Mouse (Mus musculus) ES-CJ7 (cell line): ENCODE measurements at regions not wholly inside any gene's neighbourhood (a gene's known extent, or its start where the extent isn't known, plus 50 kb on each side); places are given as distances from the start of the nearest gene placed in this dataset.
A peak's percentile ranks its signal among the peaks of the same experiment; 100 is the strongest.

Experiments used
- DNase-seq: peaks from one replicate; pipeline ENCODE4 v3.0.0; 2011; ENCODE audit warnings: low read depth, low spot score

DNA sequence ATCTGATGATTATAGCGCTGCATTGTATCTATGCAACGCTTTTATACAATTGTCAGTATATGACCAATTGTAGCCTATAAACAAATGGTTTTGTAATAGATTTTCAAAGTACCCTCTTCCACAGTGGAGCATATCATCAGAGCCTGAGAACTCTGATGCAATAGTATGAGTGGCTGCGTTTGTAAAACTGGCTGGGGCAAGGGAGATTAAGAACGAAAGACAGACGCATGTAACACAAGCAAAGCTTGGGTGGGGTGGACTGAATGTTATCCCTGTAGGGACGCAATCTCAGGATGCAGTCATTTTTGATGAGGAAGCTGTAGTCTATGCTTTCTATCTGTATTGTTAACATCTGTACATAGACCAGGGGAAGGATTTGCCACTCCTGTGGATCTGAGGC is 246.9 kb upstream of the Fggy start:
- no peak for DNase-seq

DNA sequence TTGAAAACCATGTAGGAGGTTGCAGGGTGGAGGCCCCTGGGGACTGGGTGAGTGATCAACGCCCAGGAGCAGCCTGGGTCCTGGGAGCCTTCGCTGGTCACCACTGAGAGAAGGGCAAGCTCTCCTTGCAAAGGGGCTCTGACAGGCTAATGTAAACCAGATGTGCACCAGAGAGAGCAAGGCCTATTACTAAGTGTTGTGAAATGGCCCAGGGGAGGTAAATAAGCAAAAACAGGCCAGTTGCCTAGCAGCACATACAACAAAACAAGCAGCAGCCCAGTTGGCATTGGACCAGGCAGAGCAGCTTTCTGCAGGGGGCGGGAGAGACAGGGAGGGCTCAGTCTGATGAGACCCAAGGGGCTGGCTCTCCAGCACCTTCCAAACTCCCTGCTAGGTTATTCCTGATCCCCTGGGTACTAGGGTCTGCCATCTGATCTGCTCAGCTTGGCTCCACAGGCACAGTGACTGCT is 239.5 kb upstream of the Fggy start:
- no peak for DNase-seq

DNA sequence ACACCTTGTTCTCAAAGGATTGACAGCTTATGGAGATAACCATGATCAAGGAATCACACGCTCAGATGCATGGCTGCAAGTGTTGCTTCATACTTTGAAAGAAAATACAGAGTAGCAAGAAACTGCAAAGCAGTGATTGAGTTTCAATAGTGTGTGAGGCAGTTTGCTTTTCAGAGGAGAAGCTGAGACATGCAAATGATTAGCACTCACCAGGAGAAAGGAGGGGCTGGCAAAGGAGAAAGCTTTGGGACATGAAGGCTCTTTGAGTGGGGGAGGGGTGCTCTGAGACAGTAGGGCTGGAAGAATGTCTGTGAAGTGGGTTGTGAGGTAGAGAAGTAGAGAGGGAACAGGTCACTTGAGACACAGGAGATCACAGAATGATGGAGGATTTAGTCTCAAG is 238.7 kb upstream of the Fggy start:
- peak; percentile 11 for DNase-seq

DNA sequence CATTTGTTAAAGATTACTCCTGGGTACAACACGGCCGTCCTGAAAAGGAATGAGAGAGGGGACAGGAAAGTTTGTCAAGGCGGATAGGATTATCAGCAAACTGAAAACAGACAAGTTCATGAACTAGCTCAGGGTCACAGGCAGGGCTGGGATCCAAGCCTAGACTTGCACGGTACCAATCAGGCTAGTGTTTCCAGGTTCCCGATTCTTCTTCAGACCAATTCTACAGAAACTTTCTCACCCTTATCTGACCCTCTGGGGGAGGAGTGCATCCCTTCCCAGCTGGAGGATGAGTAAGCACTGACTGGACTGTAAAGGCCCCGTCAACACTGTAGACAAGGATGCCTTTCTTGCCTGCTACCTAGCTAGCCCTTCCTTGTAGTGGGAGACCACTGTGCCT is 238.3 kb upstream of the Fggy start:
- no peak for DNase-seq

DNA sequence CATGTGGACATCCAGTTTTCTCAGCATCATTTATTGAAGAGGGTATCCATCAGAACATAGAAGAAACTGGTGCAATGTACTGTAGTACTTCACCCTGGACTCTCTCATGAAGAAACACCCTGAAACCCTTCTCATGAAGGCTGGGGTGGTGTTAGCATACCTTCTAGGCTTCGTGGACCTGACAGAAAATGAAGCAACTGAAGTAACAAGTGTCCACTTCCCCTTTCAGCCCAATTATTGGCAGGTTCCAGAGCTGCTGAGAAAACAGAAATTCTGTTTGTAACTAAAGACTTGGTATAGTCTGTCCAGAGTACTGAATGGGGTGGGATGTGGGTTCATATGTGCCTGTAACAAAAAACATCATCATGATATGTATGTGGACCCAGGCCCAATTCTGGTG is 231.4 kb upstream of the Fggy start:
- DNase-seq: no peak

DNA sequence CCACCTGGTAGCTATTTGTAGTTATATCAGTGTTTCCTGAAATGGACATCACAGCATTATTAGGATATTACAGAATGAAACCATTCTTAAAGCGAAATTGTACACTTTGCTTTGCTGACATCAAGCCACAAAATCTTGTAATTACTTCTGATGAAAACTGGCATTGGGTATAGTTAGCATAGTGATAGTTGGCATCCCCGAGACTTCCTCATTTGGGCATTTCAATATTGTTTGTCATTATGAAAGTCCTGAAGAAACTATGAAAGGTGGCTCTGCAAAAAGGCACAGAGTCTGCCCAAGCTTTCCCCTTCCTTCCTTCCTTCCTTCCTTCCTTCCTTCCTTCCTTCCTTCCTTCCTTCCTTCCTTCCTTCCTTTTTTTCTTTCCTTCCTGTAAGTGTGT is 217.5 kb upstream of the Fggy start:
- no peak for DNase-seq

DNA sequence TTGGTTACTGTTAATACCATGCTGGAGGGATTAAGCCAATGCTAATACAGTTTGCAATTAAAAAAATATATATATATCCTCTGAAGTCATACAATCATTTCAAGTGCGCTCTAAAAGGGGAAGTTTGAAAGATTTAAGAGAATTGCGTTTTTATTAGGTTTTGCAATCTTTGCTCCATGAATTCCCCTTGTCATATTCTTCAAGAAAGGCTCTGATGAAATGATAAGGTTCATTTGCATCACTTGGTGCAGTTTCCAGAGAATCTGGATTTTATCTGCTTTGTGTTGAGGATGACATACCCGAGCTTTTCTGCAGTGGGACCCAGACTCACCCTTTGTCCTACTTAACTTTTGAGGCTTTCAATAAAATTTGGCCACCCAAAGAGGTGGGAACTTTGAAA is 216.4 kb upstream of the Fggy start:
- DNase-seq: no peak

DNA sequence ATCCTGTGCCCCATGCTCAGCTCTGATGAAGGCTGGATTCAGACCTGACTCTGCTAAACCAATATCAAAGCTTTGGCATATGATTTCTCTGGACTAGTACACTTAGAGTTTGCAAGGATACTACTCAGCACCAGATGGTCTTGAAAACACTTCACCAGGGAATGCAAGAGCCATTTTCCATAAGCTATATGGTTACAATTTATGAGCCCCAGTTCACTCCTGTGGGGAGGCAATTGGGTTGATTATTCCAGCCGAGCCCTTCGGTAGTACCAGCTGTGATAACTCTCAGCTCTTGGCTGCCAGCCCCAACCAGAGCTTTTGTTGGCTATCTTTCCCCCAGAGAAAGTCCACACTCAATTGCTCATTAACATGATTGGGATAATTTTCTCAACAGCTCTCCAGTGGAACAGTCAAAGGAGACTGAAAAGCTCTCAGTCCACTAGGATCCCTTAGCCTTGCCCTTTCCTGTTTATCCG is 210.5 kb upstream of the Fggy start:
- DNase-seq: no peak

DNA sequence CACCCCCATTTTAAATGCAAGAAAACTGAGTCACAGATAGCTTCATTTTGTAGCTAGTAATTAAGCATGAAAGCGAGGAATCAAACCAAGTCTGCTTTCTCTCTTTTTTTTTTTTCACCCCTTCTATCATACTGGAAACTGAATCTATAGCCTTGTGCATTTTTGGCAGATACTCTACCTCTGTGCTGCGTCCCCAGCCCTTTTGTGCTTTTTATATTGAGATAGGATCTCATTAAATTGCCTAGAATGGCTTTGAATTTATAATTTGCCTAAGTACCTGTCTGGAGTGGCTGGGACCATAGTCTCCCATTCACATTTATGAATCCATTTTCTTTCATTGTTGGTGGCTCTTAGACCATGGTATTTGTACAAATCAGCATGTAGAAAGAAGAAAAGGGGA is 209.9 kb upstream of the Fggy start:
- DNase-seq: no peak

DNA sequence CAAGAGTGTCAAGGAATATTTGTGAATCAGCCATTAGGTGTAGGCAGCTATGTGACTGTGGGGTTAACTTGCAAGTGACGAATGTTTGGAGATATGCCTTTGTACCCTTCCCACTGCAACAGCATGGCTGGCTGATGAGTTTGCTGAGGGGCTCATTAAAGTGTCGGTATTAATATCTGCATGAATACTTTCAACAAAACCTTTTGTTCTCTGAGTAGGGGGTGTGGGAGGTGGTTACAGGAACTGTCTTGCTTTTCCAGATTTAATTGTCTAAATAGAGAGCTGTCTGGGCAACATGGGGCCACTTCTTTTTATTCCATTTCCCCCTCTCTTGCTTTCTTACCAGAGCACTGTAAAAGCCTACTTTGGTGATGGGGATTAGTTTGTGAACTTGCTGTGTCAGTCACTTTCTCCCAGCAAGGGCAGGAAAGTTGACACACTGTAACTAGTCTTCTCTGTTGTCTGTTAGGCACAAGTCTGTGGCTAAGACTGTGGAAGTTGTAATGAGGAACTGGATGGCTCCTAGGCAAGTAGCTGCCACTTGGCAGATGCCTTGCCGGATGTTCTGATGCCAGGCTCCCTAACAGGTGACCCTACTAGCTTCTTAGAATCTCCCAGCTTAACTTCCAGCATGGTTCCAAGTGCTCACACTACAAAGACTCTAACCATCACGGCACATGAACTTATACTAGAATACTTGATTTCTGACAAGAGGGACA is 208.7 kb upstream of the Fggy start:
- DNase-seq: no peak

DNA sequence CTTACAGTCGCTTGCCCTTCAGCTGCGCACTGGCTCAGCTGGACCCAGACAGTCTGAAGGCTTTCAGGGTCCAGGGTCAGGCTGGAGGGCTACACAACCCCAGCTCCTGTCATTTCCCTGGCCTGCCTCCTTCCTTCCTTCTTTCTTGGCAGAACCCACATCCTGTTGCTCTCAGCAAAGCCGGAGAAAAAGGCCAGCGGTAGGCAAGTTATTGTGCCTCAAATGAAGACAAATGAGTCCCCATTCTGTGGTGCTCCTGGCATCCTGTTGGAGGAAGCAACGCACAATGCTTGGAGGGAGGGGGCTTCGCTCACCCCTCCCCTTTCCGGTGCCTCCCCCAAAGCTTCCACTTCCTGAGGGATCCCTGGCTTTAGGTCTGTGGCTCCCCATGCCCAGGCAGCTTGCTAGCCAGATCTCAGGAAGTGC is 203.4 kb upstream of the Fggy start:
- no peak for DNase-seq

DNA sequence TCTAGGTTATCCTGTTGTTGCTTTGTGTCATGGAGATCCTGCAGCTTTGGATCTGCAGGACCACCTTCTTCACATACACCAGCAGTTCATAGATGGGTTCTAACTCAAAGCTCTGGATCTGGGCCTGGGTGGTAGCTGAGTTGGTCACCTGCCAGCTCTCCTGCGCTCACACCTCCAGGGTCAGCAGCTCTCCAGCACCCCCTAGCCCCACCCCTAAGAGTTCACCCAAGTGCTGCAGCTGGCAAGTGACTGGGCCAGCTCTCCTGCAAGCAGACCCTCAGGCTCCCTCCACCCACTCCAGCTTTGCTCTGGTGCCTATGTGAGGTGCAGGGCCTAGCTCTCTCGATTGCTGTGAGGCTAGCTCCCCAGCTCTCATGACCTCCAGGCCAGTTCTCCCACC is 198.6 kb upstream of the Fggy start:
- no peak for DNase-seq

DNA sequence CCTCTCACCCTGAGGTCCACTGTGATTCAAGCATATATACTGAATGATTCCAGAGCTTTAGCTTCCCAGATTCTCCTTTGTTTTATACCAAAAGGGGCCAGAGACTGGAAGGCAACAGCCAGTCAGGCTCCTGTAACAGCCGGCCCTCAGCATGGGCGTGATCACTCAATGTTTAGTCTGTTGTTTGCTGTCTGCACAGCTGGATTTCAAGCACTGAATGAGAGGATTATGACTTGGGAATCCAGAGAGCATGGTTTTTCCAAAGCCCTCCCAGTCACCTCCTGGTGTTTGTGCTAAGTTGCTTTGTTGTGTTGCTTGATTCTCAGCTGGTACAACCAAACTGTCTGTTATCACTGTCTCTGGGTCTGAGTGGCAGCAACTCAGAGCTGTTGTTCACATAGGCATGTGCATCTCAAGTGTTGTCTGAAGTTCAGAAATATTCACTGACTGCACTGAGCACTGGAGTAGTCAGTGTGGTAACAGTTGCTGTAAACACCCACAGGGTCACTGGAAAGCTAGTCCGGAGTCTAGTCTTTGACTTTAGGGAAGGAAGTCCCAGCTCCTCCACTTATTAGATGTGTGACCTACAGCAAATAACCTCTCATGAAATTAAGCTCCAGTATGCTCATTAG is 196.9 kb upstream of the Fggy start:
- DNase-seq: peak; percentile 3

DNA sequence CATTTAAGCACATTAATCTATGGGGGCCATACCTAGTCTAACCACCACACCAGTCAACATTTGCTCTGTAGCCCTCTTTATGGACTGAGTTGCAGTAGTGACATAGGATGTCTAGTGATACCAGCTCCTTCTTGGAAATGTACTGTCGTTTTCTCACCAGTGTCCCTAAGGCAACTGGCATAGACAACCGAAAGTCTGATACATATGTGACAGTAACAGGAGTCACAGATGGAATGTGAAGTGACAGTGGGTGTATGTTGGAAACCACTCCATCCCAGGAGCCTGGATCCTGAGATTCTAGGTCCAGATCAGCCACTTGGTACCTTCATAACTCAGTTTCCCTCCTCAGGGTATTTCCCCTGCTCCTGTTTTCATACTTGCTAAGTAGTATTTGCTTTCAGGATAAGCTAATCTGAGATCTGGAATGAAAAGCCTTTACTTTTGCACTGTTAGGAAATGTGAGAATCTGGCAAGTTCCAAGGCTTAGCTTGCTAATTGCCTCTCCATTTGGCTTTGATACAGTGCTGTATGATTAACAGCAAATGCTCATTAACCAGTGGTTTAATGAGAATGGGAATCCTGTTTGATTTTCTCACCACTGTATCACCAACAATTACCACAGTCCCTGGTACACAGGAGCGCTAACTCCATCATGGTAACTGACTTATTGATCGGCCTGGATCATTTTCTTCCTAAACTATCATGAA is 192.8 kb upstream of the Fggy start:
- DNase-seq: no peak

DNA sequence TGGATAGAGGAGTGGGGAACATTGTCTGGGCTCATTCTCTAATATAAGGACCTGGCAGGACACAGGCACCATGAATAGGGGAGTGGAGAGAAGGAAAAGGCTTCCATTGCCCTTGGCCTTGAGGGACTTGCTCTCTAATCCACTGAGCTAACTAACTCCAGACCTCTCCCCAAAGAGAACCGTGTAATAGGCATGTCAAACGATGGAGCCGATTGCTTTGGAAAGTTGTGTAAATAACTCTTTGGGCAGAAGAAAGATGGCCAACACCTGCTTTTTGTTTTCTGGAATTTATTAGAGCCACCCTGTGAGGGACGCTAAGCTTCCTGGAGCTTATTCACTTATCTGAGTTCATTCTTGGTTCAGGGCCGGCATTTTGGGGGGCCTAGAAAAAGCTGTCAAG is 180.9 kb upstream of the Fggy start:
- no peak for DNase-seq

DNA sequence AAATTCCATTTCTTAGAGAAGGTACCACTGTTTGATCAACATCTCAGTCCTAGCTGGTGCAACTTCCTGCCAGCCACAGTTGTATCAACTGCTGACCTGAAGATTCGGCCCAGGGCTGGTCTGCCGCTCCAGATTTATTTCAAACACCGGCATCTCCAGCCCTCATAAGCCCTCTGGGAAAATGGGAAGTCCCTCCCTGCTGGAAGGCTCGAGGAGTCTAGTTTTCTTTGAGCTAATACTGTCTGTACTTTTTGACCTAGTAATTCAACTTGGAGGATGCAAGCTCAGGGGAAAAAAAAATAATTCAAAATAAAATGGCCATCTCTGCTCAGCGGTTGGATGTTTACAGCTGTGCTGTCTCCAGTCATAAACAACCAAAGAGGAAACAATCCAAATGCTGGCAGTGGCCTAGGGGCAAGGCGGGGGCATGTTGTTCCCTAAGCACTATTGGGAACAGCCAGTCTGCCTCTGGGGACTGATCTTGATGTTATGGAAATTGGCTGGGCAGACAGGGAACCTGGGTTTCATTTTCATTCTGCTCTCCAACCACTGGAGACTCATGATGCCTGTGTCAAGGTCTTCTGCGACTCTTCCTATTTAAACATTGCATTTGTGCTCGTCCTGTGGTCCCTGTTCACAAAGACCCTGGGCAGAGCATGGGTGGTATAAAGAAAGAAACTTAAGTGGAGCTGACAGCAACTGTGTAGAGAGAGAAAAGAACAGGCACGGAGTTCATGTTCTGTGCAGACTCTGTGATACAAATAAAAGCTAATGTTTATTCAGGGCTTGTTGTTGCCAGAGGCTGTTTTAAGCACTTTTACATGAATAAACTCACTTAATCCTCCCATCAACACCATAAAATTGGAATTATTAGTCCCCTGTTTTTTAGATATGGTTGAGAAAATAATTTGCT is 179.8 kb upstream of the Fggy start:
- peak; percentile 4 for DNase-seq

DNA sequence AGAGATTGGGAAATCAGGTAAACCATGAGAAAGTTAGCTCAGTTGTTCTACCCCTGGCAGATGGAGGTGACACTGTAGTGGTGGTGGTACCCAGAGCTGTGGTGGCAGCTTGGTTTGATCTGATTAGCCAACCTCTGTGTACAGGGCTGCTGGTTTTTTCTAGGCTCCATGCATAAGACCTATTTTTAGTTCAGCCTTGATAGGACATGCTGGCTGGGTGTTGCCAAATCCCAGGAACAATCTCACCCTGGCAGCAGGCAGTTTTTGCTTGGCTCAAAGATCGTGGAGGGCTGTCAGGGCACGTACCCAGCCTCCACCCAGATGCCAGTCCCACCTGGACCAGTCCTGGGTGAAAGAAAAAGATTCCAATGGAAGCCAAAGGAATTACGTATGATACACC is 178.7 kb upstream of the Fggy start:
- no peak for DNase-seq

DNA sequence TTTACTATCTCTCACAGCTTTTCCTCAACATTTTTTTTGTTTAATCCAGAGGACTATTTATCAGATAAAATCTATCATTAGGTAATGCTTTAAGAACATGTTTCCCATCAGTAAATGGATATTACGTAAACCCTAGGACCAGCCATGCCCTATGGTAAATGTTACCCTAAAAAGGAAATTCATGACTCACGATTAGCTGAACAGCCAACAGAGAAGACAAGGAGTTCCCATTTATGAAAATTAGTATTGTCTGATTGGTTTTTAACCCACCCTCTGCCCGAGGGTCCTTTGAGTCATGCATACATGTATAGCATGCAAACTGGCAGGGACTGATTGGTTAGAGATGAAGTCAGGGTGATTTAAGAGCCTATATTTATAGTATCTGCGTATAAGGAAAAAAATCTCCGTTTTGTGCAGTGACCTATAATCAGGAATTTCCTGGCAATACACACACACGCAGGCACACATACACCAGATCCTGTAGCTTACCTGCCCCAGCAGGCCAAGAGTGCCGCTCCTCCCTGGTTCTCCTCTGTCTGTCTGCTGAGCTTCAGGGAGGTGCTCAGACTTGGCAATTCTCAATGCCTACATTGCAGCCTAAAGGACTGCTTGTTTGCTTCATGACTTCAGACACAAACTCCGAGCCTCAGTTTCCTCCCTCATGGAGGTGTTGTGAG is 174.0 kb upstream of the Fggy start:
- no peak for DNase-seq

DNA sequence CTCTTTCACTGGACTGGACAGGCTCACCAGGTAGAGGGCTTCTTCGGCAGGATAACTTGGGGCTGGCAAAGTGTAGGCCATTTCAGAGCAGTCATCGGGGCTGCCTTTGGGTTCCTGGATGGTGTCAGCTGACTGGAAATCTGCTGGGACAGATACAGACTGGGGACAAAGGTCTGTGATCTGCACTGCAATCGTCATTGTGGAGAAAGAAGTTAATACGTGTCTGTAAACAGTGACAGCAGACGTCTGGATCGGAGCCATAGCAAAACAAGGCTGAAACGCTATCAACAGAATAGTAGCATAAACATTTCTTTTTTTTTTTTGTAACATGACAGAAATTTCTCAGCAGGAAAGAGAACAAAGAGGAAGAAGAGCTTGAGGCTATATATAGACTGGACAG is 171.8 kb upstream of the Fggy start:
- DNase-seq: no peak

DNA sequence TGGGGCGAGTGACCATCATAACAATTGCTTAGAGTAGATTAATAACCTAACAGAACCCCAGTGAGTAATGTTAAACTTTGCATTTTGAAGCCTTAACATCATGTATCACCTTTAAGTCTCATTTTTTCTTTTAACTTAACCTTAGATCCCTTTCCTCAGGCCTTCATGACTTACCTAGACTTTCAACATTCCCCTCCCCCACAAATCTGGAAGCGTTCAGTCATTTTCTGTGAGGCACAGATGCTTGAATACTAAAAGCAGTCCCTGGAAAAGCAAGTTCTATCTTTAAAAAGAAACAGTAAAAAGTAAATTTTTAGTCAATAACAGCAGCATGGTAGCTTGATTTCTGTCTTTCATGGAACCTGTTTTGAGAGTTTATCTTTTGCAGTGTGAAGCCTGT is 171.3 kb upstream of the Fggy start:
- no peak for DNase-seq

DNA sequence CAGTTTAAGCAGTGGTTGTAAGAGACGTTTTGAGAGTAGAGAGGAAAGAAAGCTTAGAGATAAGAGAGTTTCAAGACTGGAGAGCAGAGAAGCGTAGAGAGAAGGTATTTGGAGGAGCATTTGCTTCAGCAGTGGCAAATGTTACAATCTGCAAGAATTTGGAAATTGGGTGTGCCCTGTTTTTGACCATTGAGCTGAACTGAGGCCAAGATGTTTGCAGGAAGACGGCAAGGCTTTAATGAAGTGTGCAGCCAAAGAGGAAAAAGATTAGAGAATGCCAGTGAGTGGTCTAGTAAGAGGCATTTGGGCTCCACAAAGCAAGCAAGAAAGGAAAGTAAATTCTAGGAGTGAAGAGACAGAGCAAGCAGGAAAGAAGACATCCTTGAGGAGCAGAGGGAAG is 168.8 kb upstream of the Fggy start:
- DNase-seq: no peak
